Mouse (Mus musculus) layer of hippocampus, adult 8-10 months (tissue): ENCODE results near the gene Cntn6. TPM values are rescaled to one million over a fixed set of nuclear protein-coding genes. Genes with fewer than 3 reads are reported as not detected.

ENCODE experiments used
- DNase-seq, 2 experiments: peaks; one replicate each; pipeline ENCODE4 v3.0.0; 2022; ENCODE audit warnings: low spot score in 2 of 2
- total RNA-seq, 4 experiments: library from RNA; stranded (reverse); gene quantifications; 2 replicates each; pipeline ENCODE4 v1.2.4; 2022

Gene Cntn6
- total RNA-seq, 4 experiments from 2014 or later = 7.4 to 8.0 (median 7.9) TPM

DNA sequence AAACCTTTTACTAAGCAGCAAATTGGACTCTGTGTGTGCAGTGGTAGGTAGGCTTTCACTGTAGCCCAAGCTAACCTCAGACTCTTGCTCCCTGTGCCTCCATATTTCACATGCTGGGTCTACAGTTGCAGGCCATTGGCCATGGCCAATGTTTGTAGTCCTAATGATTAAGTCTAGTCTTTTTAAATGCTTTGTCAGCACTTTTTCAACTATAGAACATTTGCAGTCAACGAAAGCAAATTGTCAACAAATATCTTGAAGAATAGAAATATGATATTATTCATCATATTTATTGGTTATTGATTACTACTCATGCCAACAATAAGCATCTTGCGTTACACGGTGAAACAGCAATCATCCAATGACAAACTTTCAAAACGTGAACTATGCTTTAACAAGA, 246.4 kb downstream of the Cntn6 start:
- no peak for DNase-seq

DNA sequence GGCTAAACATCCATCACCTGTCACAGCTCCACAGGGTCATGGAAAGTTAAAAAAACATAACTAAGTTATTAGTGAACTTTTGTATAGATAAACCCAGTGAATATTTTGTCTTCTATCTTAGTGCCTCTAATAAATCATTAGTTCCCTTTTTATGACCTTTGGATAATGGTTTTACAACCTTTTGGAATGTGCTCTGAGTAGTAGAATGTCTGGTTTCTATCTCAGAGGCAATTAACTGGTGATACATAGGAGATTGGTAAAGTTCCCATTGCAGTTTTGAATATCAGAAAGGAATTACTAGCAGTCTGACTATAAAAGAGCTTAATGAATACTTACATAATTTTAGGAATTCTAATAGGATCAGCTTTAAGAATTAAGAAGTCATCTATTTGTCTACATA, 265.5 kb downstream of the Cntn6 start:
- no peak for DNase-seq

DNA sequence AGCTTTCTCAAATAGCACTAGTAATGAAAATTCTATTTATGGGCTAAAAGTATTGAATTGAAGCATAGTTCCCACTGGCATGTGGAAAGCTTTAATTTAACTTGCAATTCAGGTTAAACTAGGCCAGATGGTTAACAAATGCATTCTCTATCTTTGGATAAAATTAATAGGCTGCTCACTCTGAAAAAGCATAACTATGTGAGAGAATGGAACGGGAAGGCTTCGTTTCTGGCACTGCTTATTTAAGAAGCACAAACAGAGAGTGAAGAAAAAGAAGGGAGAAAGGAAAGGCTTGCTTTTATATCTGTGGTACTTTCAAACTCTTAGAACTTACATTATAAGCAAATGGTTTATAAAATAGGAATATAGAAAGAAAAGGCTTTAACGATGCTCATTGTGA, 268.6 kb downstream of the Cntn6 start:
- DNase-seq = no peak

DNA sequence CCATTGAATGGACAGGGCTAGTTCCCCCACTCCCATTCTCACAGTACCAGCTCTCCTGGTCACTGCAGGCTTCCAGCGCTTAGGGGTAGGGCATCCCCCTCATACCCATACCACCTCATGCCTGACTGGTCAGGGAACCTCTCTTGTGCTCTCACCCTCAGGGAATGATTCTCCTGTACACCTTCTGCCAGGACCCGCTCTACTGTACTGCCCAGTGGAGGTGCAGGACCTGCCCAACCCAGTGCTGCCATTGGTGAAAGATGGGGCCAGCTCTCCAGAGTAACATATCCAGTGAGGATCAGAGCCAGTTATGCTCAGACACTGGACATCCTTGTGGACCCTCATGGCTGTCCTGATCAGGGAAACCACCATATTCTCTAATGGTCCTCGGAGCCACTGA, 291.3 kb downstream of the Cntn6 start:
- DNase-seq = no peak

- no peak for DNase-seq
Observed at GRCm38 (mm10) chr6:104787502-104787901, 294.9 kb downstream of the Cntn6 start.

DNA sequence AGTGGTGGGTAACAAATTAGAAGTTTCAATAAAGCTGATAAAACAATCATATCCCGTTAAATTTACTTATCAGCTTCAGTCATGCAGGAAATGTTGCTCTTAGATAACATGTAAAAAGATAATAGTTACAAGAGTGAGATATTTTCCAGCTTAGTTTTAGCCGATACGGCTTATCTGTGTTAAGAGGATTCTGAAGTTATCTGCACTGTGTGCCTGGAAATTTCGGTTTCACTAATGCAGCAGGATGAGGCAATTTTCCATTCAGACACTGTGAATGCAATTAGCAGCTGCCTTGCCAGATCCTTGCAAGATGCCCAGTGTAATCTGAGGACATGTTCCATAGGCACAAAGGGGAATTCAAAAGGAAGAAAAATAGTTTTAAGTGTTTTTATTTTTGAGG, 315.9 kb downstream of the Cntn6 start:
- DNase-seq = no peak

- no peak for DNase-seq
Observed at GRCm38 (mm10) chr6:104815610-104816009, 323.0 kb downstream of the Cntn6 start.

GRCm38 (mm10) chr6:104879711-104880110, 387.1 kb downstream of the Cntn6 start:
- DNase-seq = no peak

DNA sequence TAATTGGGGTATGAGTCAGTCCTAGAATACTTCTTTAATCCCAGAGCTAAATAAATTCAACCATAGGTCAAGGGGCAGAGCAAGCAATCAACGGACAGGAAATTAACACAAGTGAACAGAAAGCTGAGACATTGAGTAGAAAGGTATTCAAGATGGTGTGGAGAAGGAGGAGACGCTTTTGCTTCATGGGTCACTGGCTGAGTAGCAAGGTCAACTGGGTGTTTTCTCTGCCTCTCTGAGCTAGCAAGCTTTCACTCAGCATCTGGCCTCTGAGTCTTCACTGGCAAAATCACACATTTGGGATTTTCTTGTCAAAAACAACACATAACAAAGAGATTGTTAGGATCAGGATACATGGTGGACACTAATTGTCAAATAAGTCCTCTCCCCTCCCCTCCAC, 391.4 kb downstream of the Cntn6 start:
- no peak for DNase-seq

GRCm38 (mm10) chr6:104885829-104886228, 393.2 kb downstream of the Cntn6 start:
- DNase-seq = no peak

DNA sequence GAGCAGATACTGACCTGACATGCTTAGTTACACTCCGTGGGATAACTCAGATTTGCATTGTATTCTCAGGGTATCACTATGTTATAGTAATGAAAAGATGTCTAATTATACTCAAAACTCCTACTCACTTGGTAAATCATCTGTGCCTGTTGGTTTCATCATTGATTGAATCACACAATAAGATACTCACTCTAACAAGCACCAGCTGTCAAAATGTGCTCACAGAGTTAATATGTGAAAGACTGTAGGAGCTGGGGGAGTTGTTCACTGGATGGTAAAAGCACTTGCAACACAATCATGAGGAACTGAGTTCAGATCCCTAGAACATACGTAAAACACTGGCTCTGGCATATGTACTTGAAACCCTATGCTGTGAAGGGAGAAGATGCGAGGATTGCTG, 398.5 kb downstream of the Cntn6 start:
- DNase-seq = peak; percentile 5 to 12
